Mouse (Mus musculus) T-cell, adult 2 months (primary cell): ENCODE results near the gene Prb1.
"Not testable (repeated sequence)": the region's sequence is repeated elsewhere in the genome, so short reads cannot be mapped to it uniquely, and the experiment has no call there.

Source experiments
- DNase-seq: peaks from one replicate; pipeline ENCODE4 v3.0.0; 2022; ENCODE audit warnings: low spot score

The Prb1 gene

GRCm38 (mm10) chr6:132210421-132210820 is at the start of gene Prb1:
Gene Prb1, minus strand, starts transcription at chr6:132210521.
- DNase-seq, result not testable (repeated sequence)
